Mouse (Mus musculus) neural tube, embryonic 15.5 days (tissue): ENCODE measurements around the gene Fam129c. TPM values are rescaled to one million over a fixed set of nuclear protein-coding genes. Genes with fewer than 3 reads are reported as not detected.
A peak's percentile ranks its signal among the peaks of the same experiment; 100 is the strongest.

Experiments used
- ATAC-seq: fragments of 200-750 bp; cut with Nextera tagmentation; 2 replicates; pipeline ENCODE4 v1.8.0; 2017; ENCODE audit warnings: mild to moderate bottlenecking, moderate TSS enrichment, moderate library complexity; ENCODE audit not compliant: low FRiP score
- H3K27ac ChIP-seq: fragments of 300-500 bp; sonication (generic); replicated peaks from 2 replicates; pipeline ENCODE4 v1.5.1; 2015; ENCODE audit warnings: mild to moderate bottlenecking, inconsistent platforms
- H3K27me3 ChIP-seq: fragments of 300-500 bp; sonication (generic); replicated peaks from 2 replicates; pipeline ENCODE4 v1.6.1; 2015; ENCODE audit warnings: inconsistent platforms
- H3K36me3 ChIP-seq: fragments of 300-500 bp; sonication (generic); 2 replicates; pipeline ENCODE4 v1.6.1; 2015; ENCODE audit warnings: inconsistent platforms
- H3K4me1 ChIP-seq: fragments of 300-500 bp; sonication (generic); 2 replicates; pipeline ENCODE4 v1.6.1; 2015; ENCODE audit warnings: inconsistent platforms
- H3K4me2 ChIP-seq: fragments of 300-500 bp; sonication (generic); 2 replicates; pipeline ENCODE4 v1.6.1; 2015; ENCODE audit warnings: inconsistent platforms, mild to moderate bottlenecking, moderate library complexity
- H3K4me3 ChIP-seq: fragments of 300-500 bp; sonication (generic); replicated peaks from 2 replicates; pipeline ENCODE4 v1.5.1; 2015; ENCODE audit warnings: mild to moderate bottlenecking, inconsistent platforms
- H3K9ac ChIP-seq: fragments of 300-500 bp; sonication (generic); replicated peaks from 2 replicates; pipeline ENCODE4 v1.6.1; 2015; ENCODE audit warnings: mild to moderate bottlenecking, inconsistent platforms
- H3K9me3 ChIP-seq: fragments of 300-500 bp; sonication (generic); replicated peaks from 2 replicates; pipeline ENCODE4 v1.6.1; 2016; ENCODE audit warnings: inconsistent platforms
- WGBS: fragments of 180-500 bp; shearing (Covaris S2); methylation state at CpG from one replicate; pipeline ENCODE4 v1.1.7; 2015; ENCODE audit warnings: mixed read lengths; 5-methylcytosine and 5-hydroxymethylcytosine counted together
- polyA plus RNA-seq: library from polyadenylated mRNA; unstranded; fragments of >200 nt; fragmentation: Nextera tagmentation; extraction: Ambion mirVana; gene quantifications from 2 replicates; pipeline ENCODE4 v1.2.1, GENCODE M21; 2015

The Fam129c gene
- polyA plus RNA-seq, 1 experiment from 2014 or later, result 10.2 TPM

DNA sequence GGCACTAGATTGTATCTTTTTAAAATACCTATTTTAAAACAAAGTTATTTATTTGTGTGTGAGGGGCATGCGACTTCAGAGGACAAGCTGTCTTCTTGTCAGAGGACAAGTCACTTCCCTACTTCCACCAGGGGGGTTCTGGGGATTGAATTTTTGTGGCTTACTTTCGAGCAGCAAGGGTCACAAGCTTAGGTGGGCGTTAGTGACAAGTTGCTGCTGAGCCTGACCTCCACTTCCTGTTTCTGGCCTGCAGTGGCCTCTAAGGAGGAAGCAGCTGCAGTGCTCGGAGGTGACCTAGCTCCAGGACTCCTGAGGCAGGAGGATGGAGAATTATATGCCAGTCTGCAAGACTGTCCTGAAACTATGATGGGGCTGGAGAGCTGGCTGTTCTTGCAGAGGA is 16.0 kb downstream of the Fam129c start:
- no peak for ATAC-seq
- peaks cover 49% of the 10 kb centered on the region for H3K36me3 ChIP-seq
- no peak overlapping the region for H3K4me3 ChIP-seq
- peaks cover 16% of the 10 kb centered on the region for H3K4me1 ChIP-seq
- no peak overlapping the region for H3K9ac ChIP-seq
- no peaks in the 10 kb centered on the region for H3K9me3 ChIP-seq
- no peak overlapping the region for H3K4me2 ChIP-seq
- H3K27me3 ChIP-seq, result no peaks in the 10 kb centered on the region
- H3K27ac ChIP-seq, result no peak overlapping the region
- WGBS, result 77% methylated on average over 4 of the region's 4 CpGs

- H3K9me3 ChIP-seq, result no peaks in the 10 kb centered on the region
- no peak for ATAC-seq
- H3K27me3 ChIP-seq, result no peaks in the 10 kb centered on the region
- no peak overlapping the region for H3K4me2 ChIP-seq
- peaks cover 90% of the 10 kb centered on the region for H3K36me3 ChIP-seq
- no peak overlapping the region for H3K9ac ChIP-seq
- 95% methylated on average over 2 of the region's 2 CpGs for WGBS
- H3K4me1 ChIP-seq, result no peaks in the 10 kb centered on the region
- no peak overlapping the region for H3K27ac ChIP-seq
- H3K4me3 ChIP-seq, result no peak overlapping the region
Measured at GRCm38 (mm10) chr8:71619786-71620185, 22.3 kb downstream of the Fam129c start.

GRCm38 (mm10) chr8:71625088-71625487 is 27.6 kb downstream of the Fam129c start:
- H3K27ac ChIP-seq, result no peak overlapping the region
- peaks cover 49% of the 10 kb centered on the region for H3K36me3 ChIP-seq
- 67% methylated on average over 1 of the region's 1 CpGs for WGBS
- no peak for ATAC-seq
- no peak overlapping the region for H3K4me3 ChIP-seq
- H3K4me2 ChIP-seq, result no peak overlapping the region
- no peaks in the 10 kb centered on the region; the same call in 1 of the 2 replicates for H3K27me3 ChIP-seq
- H3K4me1 ChIP-seq, result peaks cover 31% of the 10 kb centered on the region
- H3K9me3 ChIP-seq, result no peaks in the 10 kb centered on the region
- no peak overlapping the region for H3K9ac ChIP-seq

GRCm38 (mm10) chr8:71626753-71627152 is 29.3 kb downstream of the Fam129c start:
- Histone ChIP-seq H3K9me3 (no peaks in the 10 kb centered on the region), H3K4me2 (no peak overlapping the region), H3K4me1 (peaks cover 33% of the 10 kb centered on the region), H3K27ac (0 out of 2 replicates have a peak overlapping the region, but pooled peaks have one; percentile 13), H3K36me3 (peaks cover 33% of the 10 kb centered on the region), H3K9ac (no peak overlapping the region), H3K4me3 (no peak overlapping the region), H3K27me3 (peaks cover 6% of the 10 kb centered on the region)
- ATAC-seq, result no peak
- WGBS, result 88% methylated on average over 9 of the region's 9 CpGs

DNA sequence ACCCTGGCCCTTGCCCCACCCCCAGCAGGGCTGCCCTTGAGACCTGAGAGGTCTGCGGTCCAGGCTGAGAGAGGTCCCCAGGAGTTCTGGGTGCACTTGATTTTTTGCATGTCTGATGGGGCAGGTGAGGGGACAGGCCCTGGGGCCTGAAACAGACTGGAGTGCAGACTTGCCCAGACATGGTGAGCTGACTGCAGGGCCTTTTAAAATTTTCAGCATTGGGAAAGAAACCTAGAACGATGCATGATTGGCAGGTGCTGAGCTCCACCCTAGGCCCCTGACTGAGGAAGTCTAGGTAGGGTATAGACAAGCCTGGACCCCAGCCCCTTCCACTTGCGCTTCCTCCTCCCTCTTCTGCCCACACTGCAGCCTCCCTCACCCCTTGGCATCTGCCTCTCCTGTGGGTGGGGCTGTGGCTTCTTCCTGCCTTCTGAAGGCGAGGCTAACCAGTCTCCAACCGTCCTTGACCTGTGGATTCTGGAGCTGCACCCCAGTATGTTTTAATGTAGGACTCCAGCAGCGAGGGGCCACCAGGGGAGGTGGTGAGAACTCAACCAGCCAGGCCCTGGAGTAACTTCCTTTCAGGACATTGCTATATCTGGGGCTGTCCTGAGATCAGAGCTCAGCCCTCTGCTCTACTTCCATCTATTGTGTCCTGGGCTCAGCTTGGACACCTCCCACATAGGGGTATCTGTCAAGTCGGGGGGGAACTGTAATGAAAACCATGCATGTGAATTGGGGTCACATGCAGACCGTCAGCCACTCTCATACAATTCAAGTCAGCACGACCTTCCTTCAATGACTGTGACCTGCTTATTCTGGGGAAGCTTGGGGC is 30.0 kb downstream of the Fam129c start:
- WGBS, result 59% methylated on average over 9 of the region's 9 CpGs
- no peak for ATAC-seq
- Histone ChIP-seq H3K27me3 (peaks cover 8% of the 10 kb centered on the region), H3K4me2 (no peak overlapping the region), H3K36me3 (peaks cover 32% of the 10 kb centered on the region), H3K27ac (peak overlapping the region; percentile 56), H3K4me1 (peaks cover 33% of the 10 kb centered on the region), H3K9ac (no peak overlapping the region), H3K9me3 (no peaks in the 10 kb centered on the region), H3K4me3 (no peak overlapping the region)

DNA sequence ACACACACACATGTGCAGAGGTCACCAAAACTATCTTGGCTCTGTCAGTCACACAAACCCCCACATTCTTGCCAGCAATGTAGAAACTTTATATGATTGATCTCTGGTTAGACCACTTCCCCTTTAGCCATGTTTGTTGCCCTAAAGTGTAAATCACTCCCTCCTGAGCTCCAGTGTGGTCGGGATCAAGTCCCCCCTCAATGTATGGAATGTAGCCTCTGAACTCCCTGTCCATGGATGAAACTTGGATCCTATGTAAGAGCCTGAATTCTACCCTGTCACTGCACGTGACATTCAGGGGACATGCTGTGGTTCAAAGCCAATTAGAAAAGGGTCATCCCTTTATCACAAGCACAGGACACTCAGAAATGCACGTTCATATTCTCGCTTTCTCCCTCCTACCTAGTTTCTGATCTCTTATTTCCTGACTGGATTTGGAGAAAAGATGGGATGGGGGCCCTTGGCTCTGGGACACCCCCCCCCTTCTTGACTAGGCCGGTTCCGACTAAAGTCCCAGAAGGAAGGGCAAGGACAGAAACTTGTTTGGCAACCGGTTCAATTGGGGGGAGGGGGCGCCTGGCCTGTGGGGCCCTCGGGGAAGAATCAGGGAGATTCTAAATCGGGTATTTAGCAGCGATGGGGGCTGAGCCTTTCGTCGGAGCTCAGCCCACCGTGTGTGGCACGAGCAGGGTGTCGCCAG is 31.1 kb downstream of the Fam129c start:
- peaks cover 33% of the 10 kb centered on the region for H3K4me1 ChIP-seq
- peak overlapping the region; percentile 49 for H3K4me3 ChIP-seq
- H3K27ac ChIP-seq, result peak overlapping the region; percentile 87
- H3K9me3 ChIP-seq, result no peaks in the 10 kb centered on the region
- ATAC-seq, result no peak; the same call in 1 of the 2 replicates
- peaks cover 12% of the 10 kb centered on the region for H3K27me3 ChIP-seq
- peak overlapping the region; percentile 56 for H3K9ac ChIP-seq
- WGBS, result 7% methylated on average over 16 of the region's 16 CpGs
- H3K36me3 ChIP-seq, result peaks cover 29% of the 10 kb centered on the region
- H3K4me2 ChIP-seq, result peak overlapping the region; percentile 98

DNA sequence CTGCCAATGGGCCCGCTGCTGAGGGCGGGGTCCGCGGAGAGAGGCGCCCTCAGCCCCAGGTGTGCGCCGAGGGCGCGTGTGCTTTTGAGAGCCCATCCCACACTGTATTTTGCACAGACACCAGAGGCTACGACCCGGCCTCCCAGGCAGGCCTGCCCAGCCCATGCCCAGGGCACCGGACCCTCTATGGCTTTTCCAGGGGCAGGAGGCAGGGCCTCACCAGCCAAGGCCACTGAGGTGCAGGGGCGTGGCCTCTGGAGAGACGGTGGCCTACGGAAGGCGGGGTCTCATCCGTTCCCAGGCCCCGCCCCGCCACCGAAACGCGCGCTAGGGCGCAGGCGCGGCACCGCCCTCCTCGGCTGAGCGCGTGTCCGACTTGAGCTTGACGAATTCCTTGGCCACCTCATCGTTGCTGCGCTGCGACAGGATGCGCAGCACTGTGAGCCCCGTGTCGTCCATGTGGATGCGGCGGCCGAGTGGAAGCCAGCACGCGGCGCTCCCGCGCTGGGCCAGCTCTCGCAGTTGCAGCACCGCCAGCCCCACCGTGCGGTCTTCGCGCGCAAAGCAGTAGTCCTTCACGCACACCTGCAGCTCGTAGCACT is 31.7 kb downstream of the Fam129c start:
- peak; percentile 90 for ATAC-seq
- Histone ChIP-seq H3K27ac (peak overlapping the region; percentile 87), H3K4me1 (peaks cover 35% of the 10 kb centered on the region), H3K9ac (peak overlapping the region; percentile 56), H3K4me2 (peak overlapping the region; percentile 98), H3K9me3 (no peaks in the 10 kb centered on the region), H3K36me3 (peaks cover 26% of the 10 kb centered on the region), H3K27me3 (peaks cover 12% of the 10 kb centered on the region), H3K4me3 (peak overlapping the region; percentile 49)
- under 1% methylated on average over 50 of the region's 55 CpGs for WGBS

- Histone ChIP-seq H3K9me3 (no peaks in the 10 kb centered on the region), H3K27me3 (peaks cover 15% of the 10 kb centered on the region), H3K27ac (peak overlapping the region; percentile 87), H3K4me3 (peak overlapping the region; percentile 49), H3K9ac (peak overlapping the region; percentile 56), H3K4me1 (peaks cover 41% of the 10 kb centered on the region), H3K4me2 (peak overlapping the region; percentile 98), H3K36me3 (peaks cover 22% of the 10 kb centered on the region)
- WGBS, result 3% methylated on average over 25 of the region's 25 CpGs
- ATAC-seq, result peak; percentile 33
Measured at GRCm38 (mm10) chr8:71629781-71630212, 32.3 kb downstream of the Fam129c start.

- Histone ChIP-seq H3K4me1 (peaks cover 41% of the 10 kb centered on the region), H3K9ac (no peak overlapping the region), H3K4me2 (no peak overlapping the region), H3K27ac (no peak overlapping the region), H3K27me3 (peaks cover 25% of the 10 kb centered on the region), H3K9me3 (no peaks in the 10 kb centered on the region), H3K36me3 (peaks cover 20% of the 10 kb centered on the region; the same call in 1 of the 2 replicates), H3K4me3 (no peak overlapping the region)
- no peak for ATAC-seq
- WGBS, result 88% methylated on average over 6 of the region's 6 CpGs
Measured at GRCm38 (mm10) chr8:71630761-71631160, 33.3 kb downstream of the Fam129c start.

DNA sequence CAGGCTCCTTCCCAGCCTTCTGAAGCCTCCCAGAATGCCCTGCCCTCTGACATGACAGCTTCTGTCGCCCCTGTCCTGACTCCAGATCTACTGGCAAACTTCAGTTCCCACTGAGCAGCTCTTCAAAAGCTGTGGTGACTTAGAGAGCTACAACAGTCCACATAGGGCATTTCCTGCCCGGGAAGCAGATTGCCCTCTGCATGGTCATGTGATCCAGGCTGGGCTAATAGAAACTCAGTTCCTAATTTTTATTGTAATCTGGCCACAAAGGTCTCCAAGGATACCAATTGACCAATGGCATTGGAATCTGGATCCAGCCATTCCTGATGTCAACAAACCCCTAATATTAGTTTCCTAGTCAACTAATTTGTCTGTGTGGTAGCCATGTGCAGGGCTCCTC is 34.4 kb downstream of the Fam129c start:
- H3K9ac ChIP-seq, result no peak overlapping the region
- H3K4me2 ChIP-seq, result no peak overlapping the region
- no peak overlapping the region for H3K27ac ChIP-seq
- no peak for ATAC-seq
- WGBS, result 55% methylated on average over 2 of the region's 2 CpGs
- no peak overlapping the region for H3K4me3 ChIP-seq
- H3K9me3 ChIP-seq, result no peaks in the 10 kb centered on the region
- H3K4me1 ChIP-seq, result peaks cover 41% of the 10 kb centered on the region
- H3K27me3 ChIP-seq, result peaks cover 31% of the 10 kb centered on the region
- H3K36me3 ChIP-seq, result peaks cover 24% of the 10 kb centered on the region; the same call in 1 of the 2 replicates

- H3K27me3 ChIP-seq, result peaks cover 31% of the 10 kb centered on the region
Measured at GRCm38 (mm10) chr8:71633164-71633563, 35.7 kb downstream of the Fam129c start.

More at GRCm38 (mm10) chr8:71633164-71633563, 35.7 kb downstream of the Fam129c start:
- Histone ChIP-seq H3K4me2 (no peak overlapping the region), H3K9ac (no peak overlapping the region), H3K4me3 (no peak overlapping the region), H3K9me3 (no peaks in the 10 kb centered on the region), H3K4me1 (peaks cover 29% of the 10 kb centered on the region), H3K36me3 (peaks cover 31% of the 10 kb centered on the region), H3K27ac (no peak overlapping the region)
- no peak for ATAC-seq
- 7% methylated on average over 18 of the region's 22 CpGs for WGBS
